Mouse (Mus musculus) layer of hippocampus, adult 11-12 months (tissue): ENCODE measurements around the gene Rbpj.

Source experiments
- DNase-seq: peaks from one replicate; pipeline ENCODE4 v3.0.0; 2022; ENCODE audit warnings: low spot score

Gene Rbpj

DNA sequence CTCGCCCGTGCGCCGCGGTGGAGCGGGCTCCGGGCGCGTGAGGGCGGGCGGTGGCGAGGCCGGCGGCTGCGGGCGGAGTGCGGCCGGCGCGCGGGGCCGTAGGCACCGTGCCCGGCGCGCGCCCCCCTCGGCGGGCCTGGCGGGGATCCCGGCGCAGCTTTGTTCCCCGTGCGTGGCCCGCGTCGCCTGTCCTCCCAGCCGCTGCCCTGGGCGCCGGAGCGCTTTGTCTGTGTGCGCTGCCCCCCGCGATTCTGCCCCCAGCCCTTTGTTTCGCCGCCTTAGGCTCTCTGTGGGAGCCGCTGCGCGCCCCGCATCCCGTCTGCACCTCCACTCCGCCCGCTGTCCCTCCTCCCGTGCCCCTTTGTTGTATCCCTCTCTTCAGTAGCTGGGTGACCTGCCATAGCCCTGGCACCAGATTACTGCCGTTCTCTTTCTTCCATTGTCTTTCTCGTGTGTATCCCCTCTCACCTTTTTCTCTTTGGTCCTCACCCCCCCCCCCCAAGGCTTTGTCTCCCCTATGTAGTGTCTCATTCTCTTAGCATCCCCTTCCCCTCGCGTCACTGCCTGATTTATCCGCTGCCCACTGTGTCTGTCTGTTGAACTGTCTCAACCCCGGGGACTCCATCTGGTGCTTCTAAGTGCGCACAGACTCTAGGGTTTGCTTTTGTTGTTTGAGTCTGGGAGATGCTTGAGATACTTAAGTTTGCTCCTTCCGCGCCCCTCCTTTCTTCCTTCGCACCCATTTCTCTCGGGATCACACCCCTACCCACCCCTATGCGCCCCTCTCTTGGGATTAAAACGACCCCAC is 125.1 kb downstream of the Rbpj start:
- peak; percentile 14 for DNase-seq

DNA sequence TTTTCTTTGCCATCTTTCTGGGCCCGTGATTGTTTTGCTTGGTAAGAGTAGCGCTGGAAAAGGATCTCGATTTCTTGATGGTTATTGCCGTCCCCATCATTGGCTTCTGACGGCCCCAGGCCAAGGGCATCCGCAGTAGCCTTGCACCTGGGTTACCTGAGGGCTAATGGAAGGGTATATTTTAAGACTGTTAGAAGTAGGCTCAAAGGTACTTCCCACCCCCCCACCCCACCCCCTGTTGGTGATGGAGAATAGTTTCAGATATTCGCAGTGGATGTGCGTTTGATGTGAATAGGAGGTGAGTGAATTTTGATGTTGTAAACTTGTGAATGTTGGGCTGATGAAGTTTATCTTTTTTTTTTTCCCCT is 125.7 kb downstream of the Rbpj start:
- no peak for DNase-seq

DNA sequence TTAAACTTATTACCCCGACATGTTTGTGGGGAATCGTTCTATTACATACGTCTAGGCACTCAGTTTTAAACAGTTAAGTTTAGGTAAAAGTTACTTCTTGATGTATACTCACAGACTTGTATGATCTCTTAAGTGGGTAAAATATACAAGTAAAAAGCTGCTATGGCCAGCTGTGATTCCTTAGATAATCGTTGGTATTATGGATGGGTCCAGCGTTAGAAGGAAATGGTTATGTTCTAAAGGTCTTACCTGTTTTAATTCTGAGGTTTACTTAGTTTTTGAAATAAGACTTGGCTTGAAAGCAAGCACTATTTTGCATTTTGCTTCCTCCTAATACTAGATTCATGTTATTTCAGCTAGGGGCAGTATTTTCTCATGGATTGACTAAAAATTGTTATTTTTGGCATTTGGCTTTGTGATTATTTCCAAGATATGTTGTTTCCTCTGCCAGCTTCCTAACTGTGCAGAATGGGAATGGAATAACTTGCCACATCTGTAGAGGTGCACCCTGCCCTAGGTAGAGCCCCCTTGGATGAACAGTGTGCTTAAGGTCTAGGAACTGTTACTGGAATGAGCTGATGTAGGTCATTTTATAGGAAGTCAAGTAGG is 127.2 kb downstream of the Rbpj start:
- DNase-seq, result no peak

DNA sequence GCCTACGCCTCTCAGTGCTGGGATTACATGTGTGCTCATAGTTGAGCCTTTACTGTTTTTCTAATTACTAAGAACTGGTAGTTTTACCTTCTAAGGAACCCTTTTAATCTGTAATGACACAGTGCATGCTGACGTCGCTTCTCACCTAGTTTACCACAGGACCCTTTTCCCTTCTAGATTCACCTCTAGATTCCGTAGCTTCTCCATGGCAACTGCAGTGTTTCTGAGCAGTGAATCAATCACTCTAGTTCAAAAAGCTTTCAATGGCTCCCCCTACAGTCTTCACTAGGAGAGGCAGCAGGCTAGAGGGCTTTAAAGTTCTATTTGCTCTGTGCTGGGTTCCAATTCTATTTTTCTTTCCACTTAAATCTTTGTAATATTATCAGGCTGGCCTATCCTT is 128.3 kb downstream of the Rbpj start:
- peak; percentile 48 for DNase-seq

DNA sequence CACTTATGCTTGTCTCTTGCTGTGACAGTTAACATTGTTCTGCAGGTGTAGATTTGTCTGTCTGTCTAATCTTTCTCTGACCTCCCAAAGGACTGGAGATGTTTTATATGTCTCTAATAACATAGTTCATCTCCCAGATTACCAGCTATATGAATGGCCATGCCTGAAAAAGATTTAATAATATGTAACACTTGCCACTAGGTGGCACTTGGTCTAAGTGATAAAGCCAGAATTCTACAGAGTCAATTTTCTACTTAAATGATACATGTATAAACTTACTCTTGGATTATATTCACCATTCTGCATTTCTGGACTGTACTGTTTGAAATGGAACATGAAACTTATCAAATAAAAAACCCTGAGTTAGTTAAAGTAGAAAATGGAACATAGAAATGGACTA is 132.6 kb downstream of the Rbpj start:
- DNase-seq, result no peak

DNA sequence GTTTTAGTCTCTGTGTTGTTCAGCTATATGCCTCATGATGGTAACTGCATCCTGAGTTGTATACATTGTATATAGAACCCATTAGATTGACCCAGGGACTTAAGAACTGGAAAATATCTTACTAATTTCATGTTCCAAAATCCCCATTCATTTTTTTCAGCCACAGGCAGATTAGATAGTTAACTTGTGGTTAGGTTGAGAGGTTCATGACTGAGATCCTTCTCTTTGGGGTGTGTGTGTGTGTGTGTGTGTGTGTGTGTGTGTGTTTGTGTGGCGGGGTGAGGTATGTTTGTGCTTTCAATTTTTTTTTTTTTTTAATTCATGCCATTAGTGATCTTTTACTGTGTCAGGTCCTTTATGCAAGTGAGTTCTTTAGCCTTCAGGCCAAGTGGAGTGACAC is 133.2 kb downstream of the Rbpj start:
- no peak for DNase-seq

DNA sequence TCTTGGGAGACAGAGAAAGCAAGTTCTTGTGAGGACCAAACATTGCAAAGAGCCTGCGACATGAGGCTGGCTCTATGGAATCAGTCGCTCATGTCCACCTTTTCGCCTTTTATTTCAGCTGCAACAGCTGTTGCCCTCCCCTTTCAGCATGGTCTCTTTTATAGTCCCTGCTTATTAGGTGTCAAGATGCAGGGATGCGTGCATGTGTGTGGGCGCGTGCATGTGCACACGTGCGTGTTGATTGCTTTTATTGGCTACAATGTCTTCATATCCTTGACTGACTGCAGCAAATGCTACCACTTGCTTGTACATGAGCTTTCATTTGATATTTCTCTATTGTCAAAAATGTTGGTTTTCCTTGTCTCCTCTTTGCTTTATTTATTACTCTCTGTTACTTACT is 136.2 kb downstream of the Rbpj start:
- no peak for DNase-seq

DNA sequence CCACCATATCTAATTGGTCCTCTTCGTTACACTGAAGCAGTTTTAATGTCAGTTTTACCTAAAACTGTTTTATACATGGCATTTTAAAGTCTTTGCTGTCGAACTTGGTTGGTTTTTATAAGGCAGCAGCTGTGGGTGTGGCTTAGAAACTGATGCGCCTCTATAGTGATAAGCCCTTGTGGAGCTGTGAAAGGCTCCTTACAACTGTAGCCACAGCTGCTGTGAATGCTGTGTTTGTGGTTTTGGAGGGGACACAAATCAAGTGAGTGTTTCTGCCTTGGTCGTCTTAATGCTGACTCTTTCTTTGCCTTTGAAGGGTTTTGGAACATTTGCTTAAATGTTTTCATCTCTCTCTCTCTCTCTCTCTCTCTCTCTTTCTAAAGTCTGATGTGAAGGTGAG is 139.5 kb downstream of the Rbpj start:
- no peak for DNase-seq

DNA sequence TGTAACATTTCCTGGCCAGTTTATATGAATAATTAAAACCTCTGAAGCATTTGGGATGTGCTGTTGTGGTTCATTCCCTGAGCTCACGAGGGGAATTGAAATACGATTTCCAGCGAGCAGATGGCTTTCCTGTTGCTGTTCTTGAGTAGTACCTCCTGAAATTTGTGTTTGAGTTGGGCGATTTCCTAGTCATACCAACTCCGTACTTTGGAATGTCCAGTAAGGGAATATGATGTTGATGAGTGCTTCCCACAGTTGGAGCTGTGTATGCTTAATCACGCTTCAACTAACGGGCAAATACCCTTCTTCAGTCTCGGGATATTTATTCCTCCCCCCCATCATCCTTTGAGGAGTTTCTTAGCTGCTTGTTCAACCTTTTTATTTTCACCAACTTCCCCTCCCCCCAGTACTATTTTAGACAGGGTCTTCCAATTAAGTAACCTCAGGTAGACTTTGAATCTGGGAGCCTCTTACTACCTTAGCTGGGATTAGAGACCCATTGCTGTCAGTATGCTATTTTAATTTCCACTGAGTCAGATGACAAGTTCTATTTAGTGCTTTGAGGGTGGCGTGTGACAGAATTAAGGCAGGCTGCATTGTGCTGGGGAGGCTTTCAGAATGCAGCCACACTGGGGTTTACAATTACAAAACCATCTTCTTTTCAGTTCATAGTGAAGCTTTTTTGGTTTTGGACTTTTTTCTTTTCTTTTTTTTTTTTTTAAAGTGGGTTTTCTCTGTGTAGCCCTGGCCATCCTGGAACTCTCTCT is 141.5 kb downstream of the Rbpj start:
- DNase-seq, result no peak

DNA sequence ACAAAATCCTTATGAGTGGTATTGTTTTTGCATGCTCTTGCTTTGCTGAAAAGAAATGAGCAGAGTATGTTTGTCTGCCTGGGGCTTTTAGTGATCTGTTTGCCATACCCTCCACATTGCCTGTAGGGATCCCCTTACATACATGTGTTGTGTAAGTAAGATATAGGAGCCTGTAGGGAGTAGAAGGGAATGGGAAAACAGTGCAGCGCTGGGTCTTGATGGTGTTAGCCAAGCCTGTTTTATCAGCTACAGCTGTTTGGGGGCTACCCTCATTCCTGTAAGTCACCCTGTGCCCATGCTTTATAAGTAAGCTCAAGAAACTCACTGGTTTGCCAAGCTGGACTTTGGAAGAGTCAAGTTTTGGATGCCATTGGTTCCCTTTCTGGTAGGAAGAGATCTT is 152.9 kb downstream of the Rbpj start:
- DNase-seq, result no peak

DNA sequence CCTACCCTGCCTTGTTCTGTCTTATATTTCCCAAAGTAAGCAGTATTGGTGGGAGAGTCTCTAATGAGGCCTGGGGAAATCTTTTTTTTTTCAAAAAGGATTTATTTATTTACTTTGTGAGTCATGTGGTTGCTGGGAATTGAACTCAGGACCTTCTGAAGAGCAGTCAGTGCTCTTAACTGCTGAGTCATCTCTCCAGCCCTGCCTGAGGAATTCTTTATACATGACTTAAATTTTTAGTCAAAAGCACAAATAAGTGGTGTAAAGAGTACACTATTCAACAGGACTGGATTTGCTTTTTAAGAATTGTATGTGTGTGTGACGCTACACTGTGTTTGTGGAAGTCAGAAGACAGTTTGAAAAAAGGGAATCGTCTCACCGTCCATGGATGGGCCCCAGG is 166.1 kb downstream of the Rbpj start:
- DNase-seq, result no peak

DNA sequence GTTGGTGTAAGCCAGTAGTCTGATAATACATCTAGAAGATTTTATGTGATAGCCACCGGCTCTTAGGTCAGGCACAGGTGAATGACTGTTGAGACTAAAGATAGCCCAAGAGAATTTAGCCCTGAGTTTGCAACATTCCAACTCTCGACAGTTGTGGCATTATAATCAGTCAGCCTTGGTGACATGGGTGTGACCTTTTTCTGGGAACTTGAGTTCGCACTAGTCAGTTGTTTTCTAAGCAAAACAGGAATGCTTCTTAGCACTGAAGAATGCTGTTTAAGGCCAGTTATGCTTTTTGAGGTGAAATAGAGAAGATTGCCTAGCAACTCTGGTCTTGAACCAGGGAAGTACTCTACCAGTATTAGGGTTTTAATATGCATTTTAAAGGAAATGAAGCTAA is 170.8 kb downstream of the Rbpj start:
- no peak for DNase-seq

DNA sequence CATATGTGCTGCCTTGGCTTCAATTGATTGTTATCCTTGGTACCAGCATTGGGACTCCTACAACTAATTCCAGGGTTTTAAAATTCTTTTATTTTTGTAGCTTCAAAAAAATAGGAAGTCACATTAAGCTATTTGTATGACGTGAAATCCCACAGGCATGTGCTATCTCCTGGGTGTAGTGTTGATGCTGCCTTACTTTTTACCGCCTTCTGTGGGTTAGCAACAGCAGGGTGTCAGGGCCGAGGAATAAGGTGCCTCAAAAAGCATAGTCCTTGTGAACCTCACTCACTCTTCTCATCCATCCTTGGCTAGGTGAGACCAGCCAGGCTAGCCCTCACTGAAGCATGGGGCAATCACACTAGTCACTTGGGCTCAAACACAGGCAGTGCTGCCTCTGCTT is 171.3 kb downstream of the Rbpj start:
- DNase-seq, result no peak

DNA sequence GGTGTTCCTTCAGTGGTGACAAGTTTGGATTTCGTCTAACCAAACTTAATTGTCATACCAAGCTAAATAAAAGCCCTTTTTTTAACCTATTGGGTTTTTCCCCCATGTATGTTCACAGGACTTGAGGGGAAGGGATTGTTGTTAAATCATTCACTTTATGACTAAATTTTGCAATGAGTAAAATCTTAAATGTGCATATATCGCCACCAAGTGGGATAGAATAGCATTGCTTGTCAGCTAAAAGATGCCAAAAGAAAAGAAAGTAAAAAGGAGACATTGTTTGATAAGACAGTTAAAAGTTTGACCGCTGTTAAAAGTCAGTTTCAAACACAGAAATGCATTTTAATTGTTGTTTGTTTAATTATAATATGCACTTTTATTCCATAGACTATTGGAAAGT is 172.7 kb downstream of the Rbpj start:
- DNase-seq, result peak; percentile 38

DNA sequence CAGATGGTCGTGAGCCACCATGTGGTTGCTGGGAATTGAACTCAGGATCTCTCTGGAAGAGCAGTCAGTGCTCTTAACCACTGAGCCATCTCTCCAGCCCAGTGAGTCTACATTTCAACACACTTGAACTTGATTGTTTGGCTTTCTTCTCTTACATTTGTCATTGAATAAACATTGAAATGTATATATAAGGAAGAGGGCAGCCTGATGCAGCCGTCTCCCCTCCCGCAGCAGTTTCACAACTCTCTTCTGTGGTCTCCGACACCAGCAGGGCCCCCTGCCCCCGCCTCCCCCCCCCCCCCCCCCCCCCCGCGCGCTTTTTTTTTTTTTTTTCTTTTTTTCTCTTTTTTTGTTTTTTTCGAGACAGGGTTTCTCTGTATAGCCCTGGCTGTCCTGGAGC is 180.7 kb downstream of the Rbpj start:
- DNase-seq, result no peak

DNA sequence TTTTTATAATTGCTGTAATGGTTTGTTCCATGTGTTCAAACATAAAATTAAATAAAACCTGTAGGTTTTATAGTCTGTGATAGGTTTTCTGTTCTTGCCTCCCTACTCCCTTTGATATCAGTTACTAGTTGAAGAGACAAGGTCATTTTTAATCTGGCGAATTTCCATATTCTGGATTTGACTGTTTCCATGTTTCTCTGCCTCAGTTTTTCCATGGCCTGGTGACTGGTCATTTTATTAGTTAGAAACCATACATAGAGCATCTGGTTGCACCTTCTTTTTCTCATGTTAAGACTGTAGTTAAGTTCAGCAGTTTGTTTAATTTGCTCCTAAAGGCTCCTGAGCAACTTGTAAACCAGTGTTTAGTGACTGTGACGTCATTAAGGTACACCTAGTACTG is 181.4 kb downstream of the Rbpj start:
- DNase-seq, result no peak

DNA sequence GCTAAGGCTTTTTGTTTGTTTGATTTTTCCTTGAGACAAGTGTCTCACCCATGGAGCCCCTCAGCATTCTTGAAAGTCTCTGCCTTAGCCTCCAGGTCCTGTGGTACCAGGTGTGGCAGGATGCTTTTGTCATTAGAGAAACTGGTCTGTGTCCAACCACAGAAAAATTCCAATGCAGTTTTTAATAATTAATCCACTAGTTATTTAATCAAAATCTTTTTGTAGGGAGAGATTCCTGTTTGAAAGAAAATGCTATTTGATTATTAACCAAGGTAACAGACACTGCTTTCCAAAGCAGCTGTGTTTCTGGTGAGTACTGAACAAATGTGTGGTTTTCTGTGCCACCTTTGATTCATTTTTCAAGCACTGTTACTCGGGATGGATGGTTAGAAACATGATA is 190.6 kb downstream of the Rbpj start:
- DNase-seq, result no peak

DNA sequence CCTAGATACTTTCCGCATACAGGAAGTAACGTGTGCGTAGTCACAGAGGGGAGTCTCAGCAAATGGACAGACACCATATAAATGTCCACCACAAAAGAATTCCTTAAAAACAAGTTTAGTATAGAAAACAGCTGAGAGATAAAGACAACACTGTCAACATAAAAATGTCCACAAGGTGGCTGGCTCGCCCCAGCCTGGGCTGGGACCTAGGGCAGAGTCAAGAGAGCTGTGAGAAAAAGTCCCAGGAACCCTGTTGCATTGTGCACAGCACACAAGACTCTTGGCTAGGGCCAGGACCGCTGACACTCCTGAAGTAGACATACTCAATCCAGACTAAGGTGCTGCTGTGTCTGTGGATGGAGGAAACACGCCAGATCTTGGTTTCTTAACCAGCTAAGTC is 192.0 kb downstream of the Rbpj start:
- peak; percentile 15 for DNase-seq

DNA sequence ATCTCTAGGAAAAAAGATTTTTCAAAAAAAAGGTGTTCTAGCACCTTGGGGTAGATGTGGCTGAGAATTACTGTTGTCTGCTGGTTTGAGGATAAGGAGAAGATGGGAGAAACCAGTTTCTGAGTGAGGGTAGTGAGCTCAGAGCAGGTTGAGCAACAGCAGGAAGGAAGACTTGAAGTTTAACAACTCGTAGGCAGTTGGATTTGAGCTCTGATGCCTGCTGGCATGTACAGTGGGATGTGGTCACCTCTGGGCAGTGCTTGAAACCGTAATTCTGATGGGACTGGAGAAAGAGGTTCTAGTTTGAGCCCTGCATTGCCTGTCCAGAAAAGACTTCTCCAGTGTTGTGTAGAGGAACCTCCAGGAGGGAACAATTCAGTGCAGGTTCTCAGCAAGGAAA is 195.6 kb downstream of the Rbpj start:
- DNase-seq, result no peak

DNA sequence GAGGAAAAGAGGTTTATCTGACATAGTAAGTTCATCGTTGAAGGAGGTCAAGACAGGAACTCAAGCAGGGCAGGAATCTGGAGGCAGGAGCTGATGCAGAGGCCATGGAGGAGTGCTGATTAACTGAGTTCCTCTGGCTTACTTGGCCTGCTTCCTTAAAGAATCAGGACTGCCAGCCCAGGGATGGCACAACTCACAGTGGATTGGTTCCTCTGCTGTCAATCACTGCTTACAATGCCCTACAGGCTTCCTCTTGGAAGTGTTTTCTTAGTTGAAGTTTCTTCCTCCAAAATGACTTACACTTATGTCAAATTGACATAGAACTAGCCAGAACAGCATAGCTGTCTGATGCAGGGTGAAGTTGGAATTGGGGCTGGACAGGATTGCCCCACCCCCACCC is 196.5 kb downstream of the Rbpj start:
- DNase-seq, result no peak

DNA sequence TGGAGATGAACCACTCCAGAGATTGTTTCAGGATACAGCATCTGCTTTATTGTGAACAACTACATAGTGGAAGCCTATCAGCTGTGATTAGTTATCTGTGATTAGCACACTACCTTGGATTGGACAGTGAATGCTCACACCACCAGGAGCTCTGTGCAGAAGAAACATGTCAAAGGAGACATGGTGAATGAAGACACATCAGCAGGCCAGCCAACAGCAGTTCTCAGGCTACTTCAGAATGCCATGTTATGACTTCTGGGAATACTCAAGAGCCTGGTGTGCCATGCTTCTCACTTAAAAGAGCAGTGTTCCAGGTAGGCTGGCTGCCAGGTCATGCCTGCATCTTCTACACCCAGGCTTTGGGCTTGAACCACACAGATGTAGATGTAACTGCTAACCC is 197.7 kb downstream of the Rbpj start:
- DNase-seq, result no peak

DNA sequence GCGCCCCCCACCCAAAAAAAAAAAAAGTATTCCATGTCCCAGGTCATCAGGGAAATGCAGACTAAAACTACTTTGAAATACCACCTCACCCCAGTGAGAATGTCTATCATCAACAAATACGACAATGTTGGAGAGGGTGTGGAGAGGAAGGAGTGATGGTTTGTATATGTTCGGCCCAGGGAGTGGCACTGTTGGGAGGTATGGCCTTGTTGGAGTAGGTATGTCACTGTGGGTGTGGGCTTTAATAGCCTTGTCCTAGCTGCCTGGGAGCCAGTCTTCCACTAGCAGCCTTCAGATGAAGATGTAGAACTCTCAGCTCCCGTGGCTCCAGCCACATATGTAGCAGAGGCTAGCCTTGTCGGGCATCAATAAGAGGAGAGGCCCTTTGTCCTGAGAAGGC is 202.1 kb downstream of the Rbpj start:
- DNase-seq, result no peak

DNA sequence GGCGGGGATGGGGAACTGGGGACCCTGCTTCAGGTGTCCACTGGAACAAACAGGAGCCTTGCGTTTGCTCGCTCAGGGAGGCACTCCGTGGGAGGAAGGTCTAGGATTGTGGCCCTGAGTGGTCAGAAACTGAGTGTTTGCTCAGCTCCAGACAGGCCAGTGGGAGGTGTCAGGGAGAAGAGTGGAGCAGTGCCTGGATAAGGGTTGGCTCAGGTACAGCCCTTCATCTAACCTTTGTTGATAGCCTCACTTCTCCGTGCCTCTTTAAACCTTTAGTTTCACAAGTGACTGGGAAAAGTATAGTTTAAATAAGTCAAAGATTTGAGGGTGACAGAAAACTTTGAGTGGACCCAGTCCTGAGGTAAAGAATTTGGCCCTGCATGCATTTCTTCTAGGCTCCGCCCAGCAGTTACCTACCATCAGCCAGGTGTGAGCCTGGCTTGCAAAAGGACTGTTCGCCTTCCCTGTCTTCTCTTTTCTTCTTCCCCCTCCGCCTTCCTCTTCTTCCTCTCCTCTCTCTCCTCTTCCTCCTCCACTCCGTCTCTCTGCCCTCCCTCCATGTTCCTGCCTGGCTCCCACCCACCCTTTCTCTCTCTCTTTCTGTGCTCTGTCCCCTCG is 204.5 kb downstream of the Rbpj start:
- DNase-seq, result no peak
